Mouse (Mus musculus): ENCODE measurements around the gene Ralgapa2. TPM values are rescaled to one million over a fixed set of nuclear protein-coding genes. Genes with fewer than 3 reads are reported as not detected.
"Not testable (repeated sequence)": the region's sequence is repeated elsewhere in the genome, so short reads cannot be mapped to it uniquely, and the experiment has no call there.

Ralgapa2 gene
- polyA plus RNA-seq, 1 experiment from 2014 or later, result 6.5 TPM

- Histone ChIP-seq H3K27me3 (replicated peaks) (no peaks in the 10 kb centered on the region), H3K4me1 (peaks cover 17% of the 10 kb centered on the region), H3K27ac (replicated peaks) (no peak overlapping the region), H3K4me3 (no peak overlapping the region), H3K36me3 (no peaks in the 10 kb centered on the region), H3K4me2 (no peak overlapping the region), H3K9me3 (no peaks in the 10 kb centered on the region), H3K9ac (no peak overlapping the region)
- ATAC-seq (ENCODE audit: extremely low read depth, insufficient number of reproducible peaks, low FRiP score, low TSS enrichment), result no peak
- 42% methylated on average over 12 of the region's 12 CpGs for WGBS
These were observed 42.3 kb downstream of the Ralgapa2 start for GRCm38 (mm10) chr2:146469707-146470420.

- Histone ChIP-seq H3K27me3 (replicated peaks) (no peaks in the 10 kb centered on the region), H3K4me3 (no peak overlapping the region), H3K4me2 (no peak overlapping the region), H3K27ac (replicated peaks) (no peak overlapping the region), H3K4me1 (peaks cover 17% of the 10 kb centered on the region), H3K36me3 (0 out of 2 replicates have a peak, but pooled peaks cover under 1% of the 10 kb centered on the region), H3K9ac (no peak overlapping the region), H3K9me3 (no peaks in the 10 kb centered on the region)
- ATAC-seq (ENCODE audit: extremely low read depth, insufficient number of reproducible peaks, low FRiP score, low TSS enrichment), result no peak
- WGBS, result 85% methylated on average over 2 of the region's 2 CpGs
These were observed 43.2 kb downstream of the Ralgapa2 start for GRCm38 (mm10) chr2:146468898-146469297.

- no peak overlapping the region for H3K27ac ChIP-seq (replicated peaks)
- no peak overlapping the region for H3K4me2 ChIP-seq
- H3K27me3 ChIP-seq (replicated peaks), result no peaks in the 10 kb centered on the region
- H3K36me3 ChIP-seq, result 0 out of 2 replicates have a peak, but pooled peaks cover 4% of the 10 kb centered on the region
- no peak for ATAC-seq (ENCODE audit: extremely low read depth, insufficient number of reproducible peaks, low FRiP score, low TSS enrichment)
- WGBS, result 89% methylated on average over 4 of the region's 4 CpGs
- no peak overlapping the region for H3K9ac ChIP-seq
- H3K9me3 ChIP-seq, result no peaks in the 10 kb centered on the region
- H3K4me1 ChIP-seq, result peaks cover 17% of the 10 kb centered on the region
- H3K4me3 ChIP-seq, result no peak overlapping the region
These were observed 44.1 kb downstream of the Ralgapa2 start for GRCm38 (mm10) chr2:146468016-146468415.

- H3K4me3 ChIP-seq; ATAC-seq (ENCODE audit: extremely low read depth, insufficient number of reproducible peaks, low FRiP score, low TSS enrichment): not testable (repeated sequence)
These were observed 45.3 kb downstream of the Ralgapa2 start for GRCm38 (mm10) chr2:146466811-146467210.

GRCm38 (mm10) chr2:146457494-146457893 is 54.6 kb downstream of the Ralgapa2 start:
- Histone ChIP-seq H3K4me2 (no peak overlapping the region), H3K4me3 (no peak overlapping the region), H3K9me3 (no peaks in the 10 kb centered on the region), H3K36me3 (no peaks in the 10 kb centered on the region), H3K27me3 (replicated peaks) (no peaks in the 10 kb centered on the region), H3K27ac (replicated peaks) (no peak overlapping the region), H3K4me1 (peaks cover 4% of the 10 kb centered on the region), H3K9ac (no peak overlapping the region)
- no peak for ATAC-seq (ENCODE audit: extremely low read depth, insufficient number of reproducible peaks, low FRiP score, low TSS enrichment)
- 61% methylated on average over 2 of the region's 2 CpGs for WGBS

More at GRCm38 (mm10) chr2:146466811-146467210, 45.3 kb downstream of the Ralgapa2 start:
- not testable (repeated sequence) for H3K27me3 ChIP-seq (replicated peaks); H3K27ac ChIP-seq (replicated peaks); H3K9me3 ChIP-seq; H3K9ac ChIP-seq; H3K36me3 ChIP-seq; H3K4me2 ChIP-seq
- 86% methylated on average over 3 of the region's 3 CpGs for WGBS
- H3K4me1 ChIP-seq, result peaks cover 17% of the 10 kb centered on the region

GRCm38 (mm10) chr2:146456612-146457011 is 55.5 kb downstream of the Ralgapa2 start:
- Histone ChIP-seq H3K9ac (no peak overlapping the region), H3K27me3 (replicated peaks) (no peaks in the 10 kb centered on the region), H3K36me3 (no peaks in the 10 kb centered on the region; the same call in 1 of the 2 replicates), H3K4me3 (no peak overlapping the region), H3K4me2 (no peak overlapping the region), H3K27ac (replicated peaks) (no peak overlapping the region), H3K4me1 (peaks cover 4% of the 10 kb centered on the region), H3K9me3 (no peaks in the 10 kb centered on the region)
- WGBS, result 72% methylated on average over 7 of the region's 7 CpGs
- ATAC-seq (ENCODE audit: extremely low read depth, insufficient number of reproducible peaks, low FRiP score, low TSS enrichment), result no peak

GRCm38 (mm10) chr2:146456062-146456461 is 56.1 kb downstream of the Ralgapa2 start:
- H3K9ac ChIP-seq, result no peak overlapping the region
- H3K27me3 ChIP-seq (replicated peaks), result no peaks in the 10 kb centered on the region
- no peak overlapping the region for H3K27ac ChIP-seq (replicated peaks)
- WGBS, result 79% methylated on average over 4 of the region's 4 CpGs
- ATAC-seq (ENCODE audit: extremely low read depth, insufficient number of reproducible peaks, low FRiP score, low TSS enrichment), result no peak
- H3K36me3 ChIP-seq, result peaks cover 4% of the 10 kb centered on the region
- no peaks in the 10 kb centered on the region for H3K9me3 ChIP-seq
- peaks cover 4% of the 10 kb centered on the region for H3K4me1 ChIP-seq
- no peak overlapping the region for H3K4me3 ChIP-seq
- no peak overlapping the region for H3K4me2 ChIP-seq

GRCm38 (mm10) chr2:146444009-146444408 is 68.1 kb downstream of the Ralgapa2 start:
- 57% methylated on average over 3 of the region's 3 CpGs for WGBS
- H3K9ac ChIP-seq, result no peak overlapping the region
- no peak overlapping the region for H3K27ac ChIP-seq (replicated peaks)
- no peak overlapping the region for H3K4me2 ChIP-seq
- ATAC-seq (ENCODE audit: extremely low read depth, insufficient number of reproducible peaks, low FRiP score, low TSS enrichment), result no peak
- no peaks in the 10 kb centered on the region for H3K27me3 ChIP-seq (replicated peaks)
- H3K4me1 ChIP-seq, result 0 out of 2 replicates have a peak, but pooled peaks cover 10% of the 10 kb centered on the region
- H3K9me3 ChIP-seq, result no peaks in the 10 kb centered on the region
- H3K36me3 ChIP-seq, result peaks cover 20% of the 10 kb centered on the region
- H3K4me3 ChIP-seq, result no peak overlapping the region

GRCm38 (mm10) chr2:146443291-146443875 is 68.8 kb downstream of the Ralgapa2 start:
- H3K36me3 ChIP-seq, result peaks cover 20% of the 10 kb centered on the region
- no peaks in the 10 kb centered on the region for H3K27me3 ChIP-seq (replicated peaks)
- ATAC-seq (ENCODE audit: extremely low read depth, insufficient number of reproducible peaks, low FRiP score, low TSS enrichment), result no peak
- no peak overlapping the region for H3K9ac ChIP-seq
- no peak overlapping the region for H3K27ac ChIP-seq (replicated peaks)
- no peak overlapping the region for H3K4me3 ChIP-seq
- H3K4me2 ChIP-seq, result no peak overlapping the region
- H3K4me1 ChIP-seq, result 0 out of 2 replicates have a peak, but pooled peaks cover 10% of the 10 kb centered on the region
- no peaks in the 10 kb centered on the region for H3K9me3 ChIP-seq
- WGBS, result 85% methylated on average over 9 of the region's 9 CpGs

- Histone ChIP-seq H3K27ac (replicated peaks) (no peak overlapping the region), H3K9me3 (no peaks in the 10 kb centered on the region), H3K9ac (no peak overlapping the region), H3K4me1 (0 out of 2 replicates have a peak, but pooled peaks cover 10% of the 10 kb centered on the region), H3K4me2 (no peak overlapping the region), H3K4me3 (no peak overlapping the region), H3K36me3 (peaks cover 18% of the 10 kb centered on the region), H3K27me3 (replicated peaks) (no peaks in the 10 kb centered on the region)
- no peak for ATAC-seq (ENCODE audit: extremely low read depth, insufficient number of reproducible peaks, low FRiP score, low TSS enrichment)
- WGBS, result 81% methylated on average over 4 of the region's 4 CpGs
These were observed 70.4 kb downstream of the Ralgapa2 start for GRCm38 (mm10) chr2:146441711-146442110.

GRCm38 (mm10) chr2:146428751-146429150 is 83.4 kb downstream of the Ralgapa2 start:
- WGBS, result 91% methylated on average over 3 of the region's 3 CpGs
- Histone ChIP-seq H3K4me2 (no peak overlapping the region), H3K4me1 (no peaks in the 10 kb centered on the region), H3K27ac (replicated peaks) (no peak overlapping the region), H3K9ac (no peak overlapping the region), H3K4me3 (no peak overlapping the region), H3K27me3 (replicated peaks) (no peaks in the 10 kb centered on the region), H3K9me3 (no peaks in the 10 kb centered on the region), H3K36me3 (peaks cover 47% of the 10 kb centered on the region)
- no peak for ATAC-seq (ENCODE audit: extremely low read depth, insufficient number of reproducible peaks, low FRiP score, low TSS enrichment)

- Histone ChIP-seq H3K4me2 (no peak overlapping the region), H3K9ac (no peak overlapping the region), H3K27ac (replicated peaks) (no peak overlapping the region), H3K4me3 (no peak overlapping the region), H3K36me3 (peaks cover 44% of the 10 kb centered on the region), H3K9me3 (no peaks in the 10 kb centered on the region), H3K4me1 (no peaks in the 10 kb centered on the region), H3K27me3 (replicated peaks) (no peaks in the 10 kb centered on the region)
- WGBS, result 78% methylated on average over 3 of the region's 3 CpGs
- no peak for ATAC-seq (ENCODE audit: extremely low read depth, insufficient number of reproducible peaks, low FRiP score, low TSS enrichment)
These were observed 84.8 kb downstream of the Ralgapa2 start for GRCm38 (mm10) chr2:146427380-146427779.
